Mouse (Mus musculus) midbrain, embryonic 12.5 days (tissue): ENCODE data around the gene Syne4. TPM values are rescaled to one million over a fixed set of nuclear protein-coding genes. Genes with fewer than 3 reads are reported as not detected.

Source experiments
- ATAC-seq: fragments of 200-750 bp; cut with Nextera tagmentation; 2 replicates; pipeline ENCODE4 v1.8.0; 2017; ENCODE audit warnings: low read depth, moderate TSS enrichment, moderate library complexity; ENCODE audit not compliant: low FRiP score
- H3K27ac ChIP-seq: fragments of 300-500 bp; sonication (generic); replicated peaks from 2 replicates; pipeline ENCODE4 v1.5.1; 2016; ENCODE audit warnings: mild to moderate bottlenecking
- H3K27me3 ChIP-seq: fragments of 300-500 bp; sonication (generic); 2 replicates; pipeline ENCODE4 v1.6.1; 2016; ENCODE audit warnings: mild to moderate bottlenecking
- H3K36me3 ChIP-seq: fragments of 300-500 bp; sonication (generic); 2 replicates; pipeline ENCODE4 v1.6.1; 2016
- H3K4me1 ChIP-seq: fragments of 300-500 bp; sonication (generic); 2 replicates; pipeline ENCODE4 v1.6.1; 2016
- H3K4me2 ChIP-seq: fragments of 300-500 bp; sonication (generic); replicated peaks from 2 replicates; pipeline ENCODE4 v1.6.1; 2016; ENCODE audit warnings: mild to moderate bottlenecking, moderate library complexity
- H3K4me3 ChIP-seq: fragments of 300-500 bp; sonication (generic); 2 replicates; pipeline ENCODE4 v1.5.1; 2016; ENCODE audit warnings: mild to moderate bottlenecking
- H3K9ac ChIP-seq: fragments of 300-500 bp; sonication (generic); replicated peaks from 2 replicates; pipeline ENCODE4 v1.6.1; 2016; ENCODE audit warnings: mild to moderate bottlenecking, moderate library complexity
- H3K9me3 ChIP-seq: fragments of 300-500 bp; sonication (generic); 2 replicates; pipeline ENCODE4 v1.6.1; 2016; ENCODE audit warnings: mild to moderate bottlenecking
- WGBS: fragments of 180-500 bp; shearing (Covaris S2); methylation state at CpG from one replicate; pipeline ENCODE4 v1.1.7; 2016; 5-methylcytosine and 5-hydroxymethylcytosine counted together
- polyA plus RNA-seq: library from polyadenylated mRNA; unstranded; fragments of >200 nt; fragmentation: Nextera tagmentation; extraction: Ambion mirVana; gene quantifications from 2 replicates; pipeline ENCODE4 v1.2.1, GENCODE M21; 2016

Syne4 gene
- polyA plus RNA-seq, 1 experiment from 2014 or later, result 19.0 TPM

DNA sequence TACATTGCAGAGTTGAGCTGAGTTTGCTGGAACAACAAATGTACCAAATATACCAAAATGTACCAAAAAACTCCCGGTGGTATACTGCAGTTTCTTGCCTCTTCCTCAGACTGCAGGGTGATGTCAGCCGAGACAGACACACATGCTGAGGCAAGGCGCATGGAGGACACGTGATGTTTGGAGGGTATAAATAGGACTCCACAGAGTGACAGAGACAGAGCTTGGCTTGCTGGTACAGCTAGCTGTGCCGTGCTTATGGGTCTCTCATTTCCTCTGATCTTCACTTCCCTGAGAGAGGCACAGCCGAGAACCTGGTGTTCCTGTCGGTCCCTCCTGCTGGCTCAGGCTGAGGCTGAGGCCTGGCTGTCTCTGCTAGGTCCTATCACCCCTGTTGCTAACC, 31.9 kb upstream of the Syne4 start:
- ATAC-seq, result no peak
- 78% methylated on average over 7 of the region's 7 CpGs for WGBS

DNA sequence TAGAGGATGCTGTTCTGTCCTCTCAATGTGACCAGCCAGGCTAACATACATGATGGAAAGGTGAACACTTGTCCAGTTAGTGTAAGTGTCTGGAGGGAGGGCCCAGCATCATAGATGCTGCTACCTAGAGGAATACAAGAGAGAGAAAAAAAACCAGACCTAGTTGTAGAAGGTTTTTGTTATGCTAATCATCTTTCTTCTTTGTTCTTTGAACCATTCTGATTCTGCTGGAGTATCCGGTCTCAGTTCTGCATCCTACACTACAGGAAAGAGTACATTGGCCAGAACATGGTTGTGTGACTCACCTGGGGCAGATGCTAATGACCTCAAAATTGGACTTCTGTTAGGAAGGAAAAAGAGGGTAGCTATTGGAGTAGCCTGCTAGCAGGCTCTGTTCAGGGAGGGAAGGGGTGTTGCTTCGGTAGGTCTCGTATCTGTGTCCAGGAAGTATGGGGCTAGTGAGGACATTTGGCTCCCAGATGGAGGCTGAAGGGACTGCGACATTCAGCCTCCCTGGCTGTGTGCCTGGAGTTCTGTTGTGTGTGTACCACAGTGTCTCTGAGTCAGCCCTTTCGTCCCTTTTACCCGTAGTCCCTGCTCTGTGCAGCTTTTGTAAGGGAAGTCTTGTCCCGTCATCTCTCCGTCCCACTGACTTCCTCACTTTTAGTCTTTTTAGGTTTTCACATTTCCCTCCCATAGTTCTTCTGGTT, 27.8 kb upstream of the Syne4 start:
- WGBS, result 70% methylated on average over 8 of the region's 8 CpGs
- Histone ChIP-seq H3K36me3 (no peaks in the 10 kb centered on the region), H3K27ac (no peak overlapping the region), H3K4me3 (no peak overlapping the region), H3K4me2 (no peak overlapping the region), H3K9me3 (no peaks in the 10 kb centered on the region), H3K4me1 (peaks cover 15% of the 10 kb centered on the region), H3K9ac (no peak overlapping the region), H3K27me3 (peaks cover 10% of the 10 kb centered on the region)
- no peak for ATAC-seq

More for the DNA sequence above, 31.9 kb upstream of the Syne4 start:
- peaks cover 15% of the 10 kb centered on the region for H3K4me1 ChIP-seq
- H3K27ac ChIP-seq, result no peak overlapping the region
- H3K4me2 ChIP-seq, result no peak overlapping the region
- no peaks in the 10 kb centered on the region for H3K36me3 ChIP-seq
- no peak overlapping the region for H3K4me3 ChIP-seq
- no peak overlapping the region for H3K9ac ChIP-seq
- 0 out of 2 replicates have a peak, but pooled peaks cover 5% of the 10 kb centered on the region for H3K27me3 ChIP-seq
- H3K9me3 ChIP-seq, result no peaks in the 10 kb centered on the region

DNA sequence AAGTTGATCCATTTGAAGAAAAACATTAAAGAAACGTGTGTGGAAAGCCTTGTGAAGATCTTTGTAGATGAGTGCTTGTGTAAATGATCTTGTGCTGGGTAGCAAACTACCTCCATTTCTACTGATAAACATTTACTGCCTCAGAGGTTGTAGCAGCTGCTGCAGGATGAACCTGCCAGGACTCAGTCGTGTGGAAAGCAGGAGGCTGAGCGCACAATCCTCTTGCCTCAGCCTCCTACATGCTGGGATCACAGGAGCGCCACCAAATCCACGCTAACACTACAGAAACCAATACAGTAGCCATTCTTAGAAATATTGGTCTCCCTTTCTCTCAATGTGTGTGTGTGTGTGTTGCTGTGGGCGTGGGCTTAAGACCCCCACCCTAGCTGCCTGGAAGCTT, 26.6 kb upstream of the Syne4 start:
- no peak for ATAC-seq

DNA sequence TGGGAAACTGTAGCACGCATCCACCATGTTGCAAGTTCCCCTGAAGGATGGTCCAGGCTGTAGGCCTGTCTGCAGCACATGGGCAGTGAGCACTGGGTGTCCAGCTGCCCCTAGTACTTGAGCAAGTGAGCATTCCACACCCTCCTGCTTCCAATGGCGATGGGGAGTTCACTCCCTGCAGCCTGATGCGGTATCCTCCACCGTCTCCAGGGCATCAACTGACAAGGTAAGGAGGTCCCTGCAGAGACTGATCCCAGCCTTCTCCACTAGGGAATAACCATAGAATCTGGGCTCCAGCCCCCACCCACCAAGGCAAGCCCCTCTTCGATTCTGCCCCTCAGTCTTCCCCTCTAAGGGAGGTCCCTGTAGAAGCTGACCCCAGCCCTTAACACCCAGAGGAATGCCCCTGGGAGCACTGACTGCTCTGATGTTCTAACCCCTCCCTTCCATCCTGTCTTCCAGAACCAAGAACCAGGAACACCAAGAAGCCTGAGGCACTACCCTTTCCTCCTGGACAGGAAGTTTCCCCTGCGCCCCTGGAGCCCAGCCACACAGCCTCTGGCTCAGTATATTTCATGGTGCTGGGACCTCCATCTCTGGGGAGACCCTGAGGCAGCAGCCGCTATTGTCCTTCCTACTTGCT, 25.4 kb upstream of the Syne4 start:
- Histone ChIP-seq H3K27ac (0 out of 2 replicates have a peak overlapping the region, but pooled peaks have one; percentile 20), H3K9me3 (no peaks in the 10 kb centered on the region), H3K4me2 (no peak overlapping the region), H3K36me3 (peaks cover 10% of the 10 kb centered on the region), H3K4me3 (no peak overlapping the region), H3K27me3 (peaks cover 10% of the 10 kb centered on the region), H3K4me1 (peaks cover 34% of the 10 kb centered on the region), H3K9ac (no peak overlapping the region)
- WGBS, result 79% methylated on average over 7 of the region's 7 CpGs
- no peak for ATAC-seq

More for the DNA sequence above, 26.6 kb upstream of the Syne4 start:
- H3K4me1 ChIP-seq, result peaks cover 25% of the 10 kb centered on the region
- H3K9ac ChIP-seq, result no peak overlapping the region
- peaks cover 10% of the 10 kb centered on the region for H3K27me3 ChIP-seq
- WGBS, result 71% methylated on average over 6 of the region's 6 CpGs
- H3K9me3 ChIP-seq, result no peaks in the 10 kb centered on the region
- H3K4me2 ChIP-seq, result no peak overlapping the region
- no peaks in the 10 kb centered on the region for H3K36me3 ChIP-seq
- H3K4me3 ChIP-seq, result no peak overlapping the region
- H3K27ac ChIP-seq, result no peak overlapping the region

DNA sequence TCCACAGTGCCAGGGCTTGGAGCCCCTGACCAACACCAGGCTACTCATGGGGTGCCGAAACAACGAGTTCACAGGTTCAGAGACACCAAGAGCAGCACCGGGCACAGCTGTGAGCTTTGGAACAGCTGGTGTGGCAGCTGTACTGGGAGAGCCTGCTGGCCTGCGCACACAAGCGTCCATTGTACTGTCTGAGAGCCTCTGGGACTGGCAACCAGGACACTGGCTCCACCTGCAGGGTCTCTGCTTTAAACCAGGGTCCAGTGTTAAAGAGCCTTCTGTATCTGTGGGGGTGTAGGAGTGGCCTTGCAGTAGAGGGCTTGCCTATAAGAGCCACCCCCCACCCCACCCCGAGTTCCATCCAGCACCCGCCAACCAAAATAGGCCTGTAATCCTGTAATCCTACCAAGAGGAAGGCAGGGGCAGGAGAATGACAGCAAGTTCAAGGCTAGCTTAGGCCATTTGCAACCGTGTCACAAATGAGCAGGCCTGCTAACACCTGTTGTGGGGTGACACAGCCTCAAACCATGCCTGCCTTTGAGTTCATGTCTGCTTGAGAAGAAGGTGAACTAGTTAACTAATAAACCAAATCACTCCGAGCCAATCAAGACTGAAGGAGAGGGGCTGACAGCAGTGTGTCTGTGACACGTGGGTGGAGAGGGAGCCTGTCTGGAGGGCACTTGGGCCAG, 24.8 kb upstream of the Syne4 start:
- H3K27ac ChIP-seq, result 0 out of 2 replicates have a peak overlapping the region, but pooled peaks have one; percentile 20
- H3K4me1 ChIP-seq, result peaks cover 37% of the 10 kb centered on the region
- 47% methylated on average over 10 of the region's 10 CpGs for WGBS
- peaks cover 10% of the 10 kb centered on the region for H3K27me3 ChIP-seq
- H3K9me3 ChIP-seq, result no peaks in the 10 kb centered on the region
- no peak overlapping the region for H3K4me2 ChIP-seq
- H3K4me3 ChIP-seq, result no peak overlapping the region
- ATAC-seq, result peak; percentile 41
- H3K9ac ChIP-seq, result no peak overlapping the region
- peaks cover 16% of the 10 kb centered on the region for H3K36me3 ChIP-seq

DNA sequence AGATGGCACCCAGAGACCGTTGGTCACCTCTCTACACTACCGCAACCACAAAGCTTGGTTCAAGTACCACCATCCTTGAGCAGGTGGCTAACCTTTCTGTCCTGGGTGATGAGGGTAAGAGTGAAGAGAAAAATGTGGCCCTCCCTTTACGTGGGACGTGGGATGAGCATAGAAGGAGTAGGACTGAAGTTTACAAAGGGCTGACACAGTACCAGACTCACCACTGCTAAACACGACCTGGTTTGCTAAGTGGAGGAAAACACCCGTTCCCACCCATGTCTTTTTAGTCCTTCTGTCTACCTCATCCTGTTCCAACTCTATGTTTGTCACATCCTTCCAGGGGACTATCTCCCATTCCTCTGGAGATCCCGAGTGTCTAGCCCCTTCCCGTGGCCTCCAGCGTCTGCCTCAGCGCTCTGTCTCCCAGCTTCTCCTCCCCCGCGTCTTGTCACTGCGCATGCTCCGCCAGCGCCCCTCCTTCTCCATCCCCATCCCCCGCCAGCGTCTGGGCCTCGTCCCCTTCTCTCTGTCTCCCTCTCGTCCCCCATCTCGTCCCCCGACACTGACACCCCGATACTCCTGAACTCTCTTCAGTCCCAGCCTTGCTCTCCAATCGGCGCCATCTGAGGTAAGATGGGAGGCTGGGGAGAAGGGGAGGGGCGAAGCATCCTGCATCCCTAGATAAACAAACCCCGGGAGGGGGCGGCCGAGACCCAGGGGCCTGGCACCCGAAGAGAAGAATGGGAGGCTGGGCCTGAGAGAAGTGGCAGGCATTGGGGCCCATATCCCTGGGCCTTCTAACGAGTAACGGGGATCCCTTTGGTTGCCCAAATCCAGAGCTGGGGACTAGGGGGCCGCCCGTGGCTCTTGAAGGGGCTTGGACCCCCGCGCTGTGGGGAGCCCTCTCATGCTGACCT, 23.1 kb upstream of the Syne4 start, which contains the start of gene Clip3:
Gene Clip3 (plus strand): TSS at position 514 of the 917 bp plus-strand sequence.
- WGBS, result 8% methylated on average over 35 of the region's 35 CpGs
- H3K4me3 ChIP-seq, result peak within 1 kb of the TSS; percentile 72

DNA sequence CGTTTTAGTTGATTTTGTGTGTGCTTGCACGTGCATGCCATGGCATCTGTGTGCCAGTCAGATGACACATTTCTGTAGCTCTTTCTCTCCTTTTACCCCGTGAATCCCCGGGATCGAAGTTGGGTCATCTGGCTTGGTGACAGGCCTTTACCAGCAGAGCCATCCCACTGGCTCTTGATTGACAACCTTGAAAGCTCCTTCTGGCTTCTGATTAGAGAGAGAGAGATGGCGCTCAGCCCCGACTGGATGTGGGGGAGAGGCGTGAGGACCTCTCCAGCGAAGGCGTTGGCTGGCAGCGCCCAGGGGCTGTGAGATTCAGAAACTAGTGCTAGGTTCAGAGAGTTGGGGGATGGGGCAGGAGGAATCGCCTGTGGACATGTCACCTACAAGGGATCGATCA, 20.8 kb upstream of the Syne4 start:
- H3K27ac ChIP-seq, result no peak overlapping the region
- no peak overlapping the region for H3K4me3 ChIP-seq
- H3K4me2 ChIP-seq, result 0 out of 2 replicates have a peak overlapping the region, but pooled peaks have one; percentile 11
- H3K27me3 ChIP-seq, result no peaks in the 10 kb centered on the region; the same call in 1 of the 2 replicates
- peaks cover 34% of the 10 kb centered on the region for H3K4me1 ChIP-seq
- H3K9ac ChIP-seq, result 0 out of 2 replicates have a peak overlapping the region, but pooled peaks have one; percentile 31
- H3K36me3 ChIP-seq, result peaks cover 56% of the 10 kb centered on the region
- ATAC-seq, result no peak
- 83% methylated on average over 13 of the region's 13 CpGs for WGBS
- H3K9me3 ChIP-seq, result no peaks in the 10 kb centered on the region

More for the DNA sequence above, 23.1 kb upstream of the Syne4 start, which contains the start of gene Clip3:
- no peaks in the 10 kb centered on the region for H3K9me3 ChIP-seq
- peaks cover 32% of the 10 kb centered on the region for H3K36me3 ChIP-seq
- H3K27ac ChIP-seq, result peak within 1 kb of the TSS; percentile 65
- peak within 1 kb of the TSS; percentile 88 for H3K9ac ChIP-seq
- H3K4me1 ChIP-seq, result peaks cover 37% of the 10 kb centered on the region
- peaks cover 5% of the 10 kb centered on the region for H3K27me3 ChIP-seq
- H3K4me2 ChIP-seq, result peak within 1 kb of the TSS; percentile 70
- peak; percentile 81 for ATAC-seq

DNA sequence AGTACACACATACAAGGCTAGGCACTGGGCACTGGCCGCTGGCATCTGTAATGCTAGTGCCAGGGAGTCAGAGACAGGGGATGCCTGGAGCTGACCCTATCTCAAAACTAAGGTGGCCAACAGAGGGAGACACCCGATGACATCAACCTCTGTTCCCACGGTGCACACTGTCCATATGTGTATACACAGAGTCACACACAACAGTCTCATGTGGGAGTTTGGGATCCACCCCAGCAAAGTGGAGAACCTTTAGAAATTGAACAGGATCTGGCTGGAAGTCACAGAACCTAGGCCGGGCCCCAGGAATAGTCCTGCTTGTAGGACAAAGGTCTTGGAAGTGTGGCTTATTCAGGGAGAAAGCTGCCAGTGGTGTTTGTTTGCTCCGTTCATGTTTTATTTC, 20.3 kb upstream of the Syne4 start:
- Histone ChIP-seq H3K4me3 (no peak overlapping the region), H3K27ac (no peak overlapping the region), H3K4me2 (no peak overlapping the region), H3K9me3 (no peaks in the 10 kb centered on the region), H3K36me3 (peaks cover 61% of the 10 kb centered on the region), H3K9ac (no peak overlapping the region), H3K4me1 (peaks cover 33% of the 10 kb centered on the region), H3K27me3 (no peaks in the 10 kb centered on the region; the same call in 1 of the 2 replicates)
- ATAC-seq, result no peak
- WGBS, result 94% methylated on average over 5 of the region's 5 CpGs

DNA sequence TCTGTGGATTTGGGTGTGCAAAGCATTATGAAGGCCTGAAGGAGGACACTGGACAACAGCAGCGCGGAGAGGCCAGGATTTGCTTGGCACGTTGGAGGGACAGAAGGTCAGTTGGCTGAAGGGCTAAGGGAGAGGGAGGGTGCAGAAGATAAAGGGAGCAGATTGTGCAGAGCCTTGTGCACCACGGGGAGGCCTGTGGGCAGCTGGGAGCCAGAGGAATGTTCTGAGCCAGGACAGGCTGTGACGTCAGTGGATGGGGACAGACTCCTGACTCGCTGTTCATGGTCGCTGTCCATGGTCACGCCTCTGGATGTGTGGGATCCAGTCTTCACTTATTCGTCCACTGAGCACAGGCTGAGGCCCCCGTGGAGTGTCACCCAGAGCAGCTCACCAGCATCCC, 19.5 kb upstream of the Syne4 start:
- peaks cover 28% of the 10 kb centered on the region for H3K4me1 ChIP-seq
- no peak overlapping the region for H3K4me2 ChIP-seq
- H3K36me3 ChIP-seq, result peaks cover 69% of the 10 kb centered on the region
- H3K27ac ChIP-seq, result no peak overlapping the region
- no peaks in the 10 kb centered on the region for H3K9me3 ChIP-seq
- no peaks in the 10 kb centered on the region for H3K27me3 ChIP-seq
- no peak overlapping the region for H3K4me3 ChIP-seq
- no peak for ATAC-seq
- 86% methylated on average over 10 of the region's 10 CpGs for WGBS
- no peak overlapping the region for H3K9ac ChIP-seq

DNA sequence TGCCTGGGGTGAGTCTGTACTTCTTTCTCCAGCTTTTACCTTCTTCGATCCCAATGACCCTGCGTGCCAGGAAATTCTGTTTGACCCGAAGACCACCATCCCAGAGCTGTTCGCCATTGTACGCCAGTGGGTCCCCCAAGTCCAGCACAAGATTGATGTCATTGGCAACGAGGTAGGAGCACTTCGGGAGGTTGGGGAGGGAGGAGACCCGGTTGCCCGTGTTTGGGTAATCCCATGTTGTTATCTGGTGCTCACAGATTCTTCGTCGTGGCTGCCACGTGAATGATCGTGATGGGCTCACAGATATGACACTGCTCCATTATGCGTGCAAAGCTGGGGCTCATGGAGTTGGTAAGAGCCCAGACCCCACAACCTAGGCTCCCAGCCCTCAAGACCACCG, 17.8 kb upstream of the Syne4 start:
- no peak overlapping the region for H3K27ac ChIP-seq
- H3K27me3 ChIP-seq, result no peaks in the 10 kb centered on the region
- ATAC-seq, result no peak
- H3K9ac ChIP-seq, result no peak overlapping the region
- H3K4me2 ChIP-seq, result no peak overlapping the region
- H3K36me3 ChIP-seq, result peaks cover 82% of the 10 kb centered on the region
- H3K4me3 ChIP-seq, result no peak overlapping the region
- WGBS, result 96% methylated on average over 15 of the region's 15 CpGs
- H3K9me3 ChIP-seq, result no peaks in the 10 kb centered on the region
- H3K4me1 ChIP-seq, result peaks cover 21% of the 10 kb centered on the region

DNA sequence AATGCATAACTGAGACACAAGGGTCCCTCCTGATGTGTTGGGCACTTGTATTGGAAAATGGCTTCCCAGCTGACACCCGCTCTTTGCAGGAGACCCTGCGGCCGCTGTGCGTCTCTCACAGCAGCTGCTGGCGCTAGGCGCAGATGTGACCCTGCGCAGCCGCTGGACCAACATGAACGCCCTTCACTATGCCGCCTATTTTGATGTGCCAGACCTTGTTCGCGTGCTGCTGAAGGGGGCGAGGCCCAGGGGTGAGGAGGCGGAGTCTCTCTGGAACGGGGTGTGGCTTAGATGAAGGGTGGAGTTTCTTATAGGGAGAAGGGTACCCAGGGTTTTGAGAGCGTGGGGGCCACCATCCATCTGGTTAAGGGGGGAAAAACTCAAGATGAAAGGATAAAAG, 17.3 kb upstream of the Syne4 start:
- Histone ChIP-seq H3K4me3 (no peak overlapping the region), H3K4me1 (peaks cover 19% of the 10 kb centered on the region), H3K4me2 (no peak overlapping the region), H3K9me3 (no peaks in the 10 kb centered on the region), H3K9ac (no peak overlapping the region), H3K27ac (no peak overlapping the region), H3K36me3 (peaks cover 86% of the 10 kb centered on the region), H3K27me3 (no peaks in the 10 kb centered on the region)
- ATAC-seq, result no peak
- WGBS, result 90% methylated on average over 16 of the region's 16 CpGs
